Mouse (Mus musculus): Measurements from ENCODE around the gene Hectd2. TPM values are rescaled to one million over a fixed set of nuclear protein-coding genes. Genes with fewer than 3 reads are reported as not detected.

The Hectd2 gene
- total RNA-seq, 2 experiments from 2014 or later: 30.1 TPM

DNA sequence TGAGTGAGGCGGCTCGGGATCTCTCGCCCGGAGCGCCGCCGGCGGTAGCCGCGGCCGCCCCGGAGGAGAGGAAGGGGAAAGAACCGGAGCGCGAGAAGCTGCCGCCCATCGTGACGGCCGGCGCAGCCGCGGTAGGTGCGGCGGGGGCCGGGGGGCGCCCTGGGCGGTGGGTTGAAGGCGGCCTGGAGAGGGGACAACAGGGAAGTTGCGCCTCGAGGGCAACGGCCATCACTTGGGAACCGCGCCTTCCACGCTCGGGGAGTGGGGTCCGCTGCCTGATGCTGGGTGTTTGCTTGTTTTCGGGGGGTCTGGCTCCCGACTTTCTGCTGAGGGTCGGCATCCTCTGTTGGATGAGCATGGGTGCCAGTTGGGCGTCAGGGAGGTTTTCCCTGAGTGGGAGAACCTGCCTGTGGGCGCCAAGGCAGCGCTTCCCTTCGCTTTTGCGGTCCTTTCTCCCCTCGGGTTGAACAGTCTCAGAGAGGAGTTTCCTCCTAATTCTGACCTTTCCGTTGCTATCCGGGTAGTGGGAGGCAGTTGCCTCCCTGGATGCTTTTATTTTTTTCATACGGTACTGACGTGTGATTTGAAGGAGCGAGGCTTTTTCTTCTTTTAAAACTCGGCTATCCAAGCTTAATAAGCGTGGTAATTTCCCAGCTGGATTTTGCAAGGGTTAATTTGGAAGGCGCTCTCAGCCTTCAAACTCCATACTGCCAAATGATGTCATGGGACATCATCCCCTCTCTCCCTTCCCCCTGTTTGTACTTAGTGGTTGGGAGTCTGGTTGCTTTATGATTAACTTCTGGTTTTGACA is 551 bp downstream of the Hectd2 start:
- intact Hi-C loops (cut with DNase I): loop anchor here (5.0 kb wide), 1 partner anchor 463 kb away; no protein-coding TSS in a partner anchor
- DNase-seq (ENCODE audit: extremely low spot score in 1 of 2, low spot score in 2 of 2): peak in 1 of 2 experiments; percentile 23

DNA sequence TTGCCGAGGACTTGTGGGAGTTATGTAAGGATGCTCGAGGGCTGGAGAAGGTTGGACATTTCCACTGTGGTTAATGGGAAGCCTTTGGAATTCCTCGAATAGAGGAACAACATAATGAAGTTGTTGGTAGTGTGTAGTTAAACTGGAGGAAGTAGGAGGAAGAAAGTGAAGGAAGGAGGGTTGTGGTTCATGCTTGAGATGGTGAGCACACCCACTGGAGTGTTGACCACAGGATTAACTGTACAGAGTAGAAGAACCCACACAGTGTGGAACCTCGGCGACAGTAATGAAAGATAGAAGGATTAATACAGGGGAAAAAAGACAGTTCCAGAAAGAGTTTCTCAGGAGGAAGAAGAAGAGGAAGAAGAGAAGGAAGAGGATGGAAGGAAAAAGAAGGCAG is 4.9 kb downstream of the Hectd2 start:
- no peak for DNase-seq (ENCODE audit: extremely low spot score in 1 of 2, low spot score in 2 of 2)
- intact Hi-C loops (cut with DNase I): loop anchor here (5.0 kb wide), 1 partner anchor 467 kb away; no protein-coding TSS in a partner anchor

DNA sequence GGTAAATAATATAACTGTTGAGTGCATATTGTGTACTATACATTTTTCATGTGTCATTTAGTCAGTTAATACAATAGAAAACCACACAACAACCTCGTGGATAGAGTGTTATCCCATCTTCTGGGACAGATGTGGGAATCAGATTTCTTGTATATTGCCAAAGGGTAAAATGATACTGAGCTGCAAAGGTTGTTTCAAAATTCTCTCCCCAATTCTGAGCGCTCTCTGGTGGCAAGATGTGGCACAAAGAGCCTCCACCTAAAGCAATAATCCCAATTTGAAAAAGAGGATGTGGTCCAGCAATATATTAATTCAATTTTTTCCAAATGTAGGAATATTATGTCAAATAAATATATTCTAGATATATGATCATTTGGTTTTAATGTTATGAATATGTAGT is 5.7 kb downstream of the Hectd2 start:
- intact Hi-C loops (cut with DNase I): no loop called here
- no peak for DNase-seq (ENCODE audit: extremely low spot score in 1 of 2, low spot score in 2 of 2)

DNA sequence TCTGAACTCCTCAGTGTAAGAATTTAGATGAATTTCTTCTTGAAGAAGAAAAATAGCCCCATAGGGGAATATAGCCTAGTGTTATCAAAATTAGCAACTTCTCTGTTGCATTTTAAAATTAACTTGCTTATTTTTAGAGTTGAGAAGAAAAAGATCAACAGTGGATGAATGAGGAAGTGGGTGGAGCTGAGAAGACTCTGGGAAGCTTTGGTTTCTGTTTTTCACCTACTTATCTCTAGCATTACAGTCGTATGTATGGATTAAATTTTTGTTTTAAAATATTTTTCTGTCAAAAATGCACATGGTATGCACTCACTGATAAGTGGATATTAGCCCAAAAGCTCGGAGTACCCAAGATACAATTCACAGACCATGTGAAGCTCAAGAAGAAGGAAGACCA is 6.7 kb downstream of the Hectd2 start:
- intact Hi-C loops (cut with DNase I): no loop called here
- DNase-seq (ENCODE audit: extremely low spot score in 1 of 2, low spot score in 2 of 2): no peak

DNA sequence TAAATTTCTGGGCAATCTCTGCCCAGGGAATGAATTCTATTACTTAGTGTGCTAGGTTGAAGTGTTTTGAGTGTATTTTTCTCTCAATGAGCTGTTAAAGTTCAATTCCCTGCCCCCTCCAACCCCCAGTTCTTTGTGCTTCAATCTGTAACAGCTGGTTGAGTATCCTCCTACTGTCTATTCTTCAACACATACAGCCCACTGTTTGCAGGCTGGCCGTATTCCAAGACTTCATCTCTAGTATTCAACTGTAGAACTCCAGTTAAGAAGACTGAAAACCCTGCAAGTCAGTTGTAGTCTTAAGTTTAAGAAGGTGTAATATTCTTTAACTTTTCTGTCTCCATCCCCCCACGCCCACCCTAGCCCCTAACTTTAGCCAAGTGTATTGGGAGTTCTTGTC is 10.0 kb downstream of the Hectd2 start:
- DNase-seq (ENCODE audit: extremely low spot score in 1 of 2, low spot score in 2 of 2): peak in 1 of 2 experiments; percentile 32
- intact Hi-C loops (cut with DNase I): no loop called here

DNA sequence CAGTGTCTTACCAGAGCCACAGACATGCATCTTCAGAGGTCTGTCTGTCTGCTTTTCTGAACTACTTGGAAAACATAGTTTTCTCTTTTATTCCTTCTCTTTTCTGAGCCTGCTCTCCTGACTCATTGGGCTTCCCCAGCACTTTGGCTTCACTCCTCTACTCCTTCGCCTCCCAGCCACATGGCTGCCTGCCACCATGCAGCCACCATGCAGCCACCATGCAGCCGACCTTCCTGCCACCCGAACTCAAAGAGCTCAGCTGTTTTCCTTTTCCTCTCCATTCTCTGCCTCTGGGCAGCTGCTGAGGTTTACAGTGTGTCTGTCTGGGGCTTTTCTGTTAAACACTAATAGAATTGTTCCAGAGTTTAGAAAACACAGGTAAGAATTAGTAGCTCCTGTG is 19.5 kb downstream of the Hectd2 start:
- intact Hi-C loops (cut with DNase I): no loop called here
- DNase-seq (ENCODE audit: extremely low spot score in 1 of 2, low spot score in 2 of 2): peak in 1 of 2 experiments; percentile 25

DNA sequence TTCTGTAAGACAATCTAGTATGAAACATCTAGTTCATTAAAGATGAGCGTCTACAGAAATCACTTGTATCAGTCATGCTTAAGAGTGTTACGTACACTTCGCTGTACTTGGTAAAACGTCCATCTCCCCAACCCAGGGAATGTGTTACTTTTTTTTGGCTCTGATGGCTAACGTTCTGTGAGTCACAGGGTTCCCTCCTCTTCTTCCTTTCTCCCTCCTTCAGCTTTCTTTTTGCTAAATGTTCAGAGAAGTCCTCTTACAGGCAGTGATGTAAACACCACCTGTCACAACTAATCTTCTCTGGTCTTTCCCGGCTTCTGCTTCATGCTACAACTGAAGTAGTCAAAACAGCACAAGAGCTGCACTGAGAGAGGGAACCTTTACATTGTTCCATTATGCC is 20.7 kb downstream of the Hectd2 start:
- intact Hi-C loops (cut with DNase I): no loop called here

DNA sequence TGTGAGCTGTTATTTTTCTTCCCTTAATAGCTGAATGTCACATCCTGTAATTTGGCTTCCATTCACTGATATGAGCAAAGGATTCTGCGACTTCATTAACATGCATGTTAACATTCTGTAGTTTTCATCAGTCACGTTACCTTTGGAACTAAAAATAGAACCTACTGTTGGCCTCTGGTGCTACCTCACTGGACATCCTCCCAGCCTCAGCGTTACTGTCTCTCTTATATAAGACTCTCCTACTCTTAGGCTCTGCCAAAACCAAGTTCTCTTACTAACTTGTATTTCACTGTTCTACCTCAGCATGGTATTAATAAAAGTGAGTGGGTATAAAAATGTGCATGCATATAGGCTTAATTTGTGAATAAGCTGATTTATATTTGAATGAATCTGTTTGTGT is 26.4 kb downstream of the Hectd2 start:
- intact Hi-C loops (cut with DNase I): no loop called here
- DNase-seq (ENCODE audit: extremely low spot score in 1 of 2, low spot score in 2 of 2): no peak

More for the DNA sequence above, 20.7 kb downstream of the Hectd2 start:
- no peak for DNase-seq (ENCODE audit: extremely low spot score in 1 of 2, low spot score in 2 of 2)

DNA sequence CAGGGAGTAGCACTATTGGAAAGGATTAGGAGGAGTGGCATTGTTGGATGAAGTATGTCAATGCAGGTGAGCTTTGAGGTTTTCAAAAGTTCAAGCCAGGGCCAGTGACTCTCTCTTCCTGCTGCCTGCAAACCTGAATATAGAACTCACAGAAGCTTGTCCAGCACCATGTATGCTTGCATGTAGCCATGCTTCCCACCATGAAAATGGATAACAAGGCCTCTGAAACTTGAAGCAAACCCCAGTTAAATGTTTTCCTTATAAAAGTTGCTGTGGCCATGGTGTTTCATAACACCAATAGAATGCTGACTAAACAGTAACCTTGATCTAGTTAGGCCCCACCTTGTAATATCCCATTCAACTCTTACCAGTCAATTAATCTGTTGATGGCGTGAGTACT is 27.7 kb downstream of the Hectd2 start:
- intact Hi-C loops (cut with DNase I): no loop called here

DNA sequence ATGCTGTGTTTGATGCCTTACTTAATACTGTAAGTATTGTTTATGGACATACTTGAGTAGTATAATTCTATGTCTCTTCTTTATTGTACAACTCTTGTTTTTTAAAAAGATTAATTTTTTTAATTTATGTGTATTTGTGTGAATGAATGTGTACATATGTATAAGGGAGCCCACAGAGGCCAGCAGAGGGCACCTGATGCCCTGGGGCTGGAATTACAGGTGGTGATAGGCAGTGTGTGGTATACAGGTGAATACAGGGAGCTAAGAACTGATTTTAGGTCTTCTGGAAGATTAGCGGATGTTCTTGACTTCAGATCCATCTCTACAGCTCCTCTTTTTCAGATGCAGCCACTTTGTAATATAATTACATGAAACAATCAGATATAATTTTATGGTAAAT is 31.1 kb downstream of the Hectd2 start:
- intact Hi-C loops (cut with DNase I): no loop called here

More for the DNA sequence above, 27.7 kb downstream of the Hectd2 start:
- no peak for DNase-seq (ENCODE audit: extremely low spot score in 1 of 2, low spot score in 2 of 2)

DNA sequence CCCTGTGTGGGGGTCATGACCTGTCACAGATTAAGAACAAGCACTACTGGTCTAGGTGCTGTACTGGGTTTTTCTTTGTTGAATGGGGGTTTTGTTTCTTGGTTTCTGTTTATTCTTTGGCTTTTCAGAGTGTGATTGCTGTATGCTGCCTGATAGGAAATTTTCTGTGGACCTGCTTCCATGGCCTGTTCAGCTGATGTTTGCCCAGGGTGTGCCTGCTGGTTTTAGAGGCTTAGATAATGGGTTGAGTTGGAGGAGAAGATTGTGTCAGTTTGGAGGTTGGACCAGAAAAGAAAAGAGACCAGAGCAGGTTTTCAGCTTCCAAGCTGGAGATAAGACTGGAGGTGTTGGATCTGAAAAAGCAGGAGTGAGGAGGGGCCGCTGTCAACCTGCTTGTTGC is 40.0 kb downstream of the Hectd2 start:
- intact Hi-C loops (cut with DNase I): no loop called here
- no peak for DNase-seq (ENCODE audit: extremely low spot score in 1 of 2, low spot score in 2 of 2)

More for the DNA sequence above, 31.1 kb downstream of the Hectd2 start:
- no peak for DNase-seq (ENCODE audit: extremely low spot score in 1 of 2, low spot score in 2 of 2)

DNA sequence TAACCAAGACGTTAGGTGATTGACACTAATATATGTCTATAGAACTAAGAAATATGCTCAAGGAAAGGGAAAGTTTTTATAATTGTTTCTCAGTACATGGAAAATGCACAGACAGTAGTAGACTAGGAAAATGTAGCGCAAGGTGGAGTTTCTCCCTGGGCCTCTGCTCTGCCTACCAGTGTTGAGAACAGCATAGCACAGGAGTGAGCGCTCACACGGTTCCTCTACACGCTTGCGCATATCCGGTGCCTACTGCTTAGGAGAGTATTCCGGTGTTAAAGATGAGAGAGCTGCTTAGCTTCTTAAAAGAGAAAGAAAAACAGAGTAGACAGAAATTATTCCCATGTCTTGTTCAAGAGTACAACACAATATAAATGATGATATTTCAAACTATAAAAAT is 47.4 kb downstream of the Hectd2 start:
- no peak for DNase-seq (ENCODE audit: extremely low spot score in 1 of 2, low spot score in 2 of 2)
- intact Hi-C loops (cut with DNase I): no loop called here

DNA sequence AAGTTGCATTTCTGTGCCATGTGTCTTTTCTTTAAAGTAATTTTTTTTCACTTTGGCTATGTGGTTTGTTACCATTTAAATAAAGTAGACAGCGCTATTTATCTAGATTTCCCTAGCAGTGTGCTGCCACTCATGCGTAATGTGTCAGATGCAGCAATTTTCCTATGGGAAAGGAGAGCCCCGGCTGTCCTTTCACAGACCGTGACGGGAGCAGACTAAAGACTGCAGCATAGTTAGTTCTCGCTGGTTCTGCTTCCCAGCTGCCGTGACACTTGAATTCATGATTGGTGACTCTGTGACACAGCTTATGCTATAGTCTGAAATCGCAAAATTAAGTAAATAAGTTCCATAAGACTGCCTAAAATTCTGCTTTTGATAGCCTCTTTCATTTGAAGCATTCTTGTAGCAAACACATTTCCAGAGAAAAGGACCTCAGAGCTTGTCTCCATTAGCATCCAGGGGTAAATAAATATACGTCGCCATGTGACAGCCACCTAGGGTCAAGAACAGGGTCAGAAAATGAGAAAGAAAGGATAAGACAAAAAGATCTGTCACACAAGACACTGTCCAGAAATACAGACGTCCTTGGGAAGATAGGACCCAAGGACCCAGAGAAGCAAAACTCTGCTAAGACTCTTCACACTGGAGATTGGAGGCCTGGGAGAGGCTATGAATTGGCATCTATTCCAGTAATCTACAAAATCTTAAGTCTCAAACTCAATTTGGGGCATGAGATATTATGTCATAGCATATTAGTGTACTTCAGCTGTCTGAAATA is 48.3 kb downstream of the Hectd2 start:
- intact Hi-C loops (cut with DNase I): no loop called here

DNA sequence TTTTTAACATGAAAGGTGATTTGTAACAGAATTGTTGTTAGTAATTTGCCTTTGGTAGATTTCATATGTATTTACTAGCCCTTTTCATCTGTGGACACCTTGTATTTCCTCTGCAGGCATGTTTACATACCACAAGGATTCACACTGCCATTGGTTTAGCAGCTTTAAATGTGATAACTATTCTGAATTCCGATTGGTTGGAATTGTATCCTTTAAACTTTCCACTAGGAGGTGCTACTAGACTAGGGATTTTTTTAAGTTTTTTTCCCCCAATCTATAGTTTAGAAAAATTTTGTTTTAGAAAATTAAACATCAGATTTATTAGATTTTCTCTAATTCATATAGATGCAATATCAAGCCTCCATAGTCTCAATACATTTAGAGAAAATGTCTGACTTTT is 51.8 kb downstream of the Hectd2 start:
- intact Hi-C loops (cut with DNase I): loop anchor here (2.0 kb wide), 1 partner anchor 133 kb away; no protein-coding TSS in a partner anchor
- no peak for DNase-seq (ENCODE audit: extremely low spot score in 1 of 2, low spot score in 2 of 2)

More for the DNA sequence above, 48.3 kb downstream of the Hectd2 start:
- DNase-seq (ENCODE audit: extremely low spot score in 1 of 2, low spot score in 2 of 2): no peak

DNA sequence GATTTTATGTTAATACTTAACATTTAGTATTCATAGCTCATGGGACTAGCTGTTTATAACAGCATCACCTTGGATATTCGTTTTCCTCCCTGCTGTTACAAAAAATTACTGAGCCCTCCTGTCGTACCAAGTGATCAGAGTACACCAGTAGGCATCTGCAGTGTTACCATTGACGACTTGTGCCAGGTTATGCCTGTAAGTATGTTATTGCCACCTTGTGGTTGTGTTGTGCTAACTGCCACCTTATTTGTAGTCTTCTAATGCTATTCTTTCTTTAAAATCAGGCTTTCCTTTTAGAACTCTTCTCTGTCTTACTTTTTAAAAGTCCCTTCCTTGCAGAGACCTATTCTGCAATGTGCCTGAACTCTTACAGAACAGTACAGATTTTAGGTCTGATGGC is 54.8 kb downstream of the Hectd2 start:
- no peak for DNase-seq (ENCODE audit: extremely low spot score in 1 of 2, low spot score in 2 of 2)
- intact Hi-C loops (cut with DNase I): no loop called here

DNA sequence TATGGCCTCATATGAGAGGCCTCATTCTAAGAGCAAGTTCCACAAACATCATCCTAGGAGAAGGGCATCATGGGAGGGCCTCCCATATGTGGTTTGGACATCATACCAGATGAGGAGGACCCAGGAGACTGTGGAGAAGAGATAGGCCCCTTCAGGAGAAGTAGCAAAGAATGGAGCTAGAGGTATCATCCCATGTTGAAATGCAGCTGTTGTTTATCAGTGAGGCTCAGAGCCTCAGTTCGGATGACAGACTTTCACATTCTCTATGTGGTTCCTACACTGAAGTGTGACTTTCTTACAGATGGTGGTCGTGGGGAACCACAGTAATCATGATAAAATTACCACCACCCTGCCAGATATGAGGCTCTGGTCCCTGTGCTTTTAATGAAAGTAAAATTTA is 55.9 kb downstream of the Hectd2 start:
- intact Hi-C loops (cut with DNase I): no loop called here
- no peak for DNase-seq (ENCODE audit: extremely low spot score in 1 of 2, low spot score in 2 of 2)

DNA sequence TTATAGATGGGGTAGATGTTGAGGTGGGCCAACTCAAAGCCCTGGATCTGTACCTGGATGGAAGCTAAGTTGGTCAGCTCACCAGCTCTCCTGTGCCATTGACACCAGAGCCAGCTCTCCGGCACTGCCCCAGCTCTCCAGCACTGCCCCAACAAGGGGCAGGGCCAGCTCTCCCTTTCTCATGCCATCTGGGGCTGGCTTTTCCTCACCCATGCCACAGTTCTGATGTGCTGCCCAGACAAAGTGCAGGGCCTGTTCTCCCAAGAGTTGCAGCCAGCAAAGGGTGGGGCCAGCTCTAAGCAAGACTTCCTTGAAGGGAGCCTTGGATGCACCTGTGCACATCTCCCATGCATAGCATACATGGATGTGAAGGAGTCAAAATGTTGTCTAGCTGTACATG is 71.5 kb downstream of the Hectd2 start:
- no peak for DNase-seq (ENCODE audit: extremely low spot score in 1 of 2, low spot score in 2 of 2)
- intact Hi-C loops (cut with DNase I): no loop called here

DNA sequence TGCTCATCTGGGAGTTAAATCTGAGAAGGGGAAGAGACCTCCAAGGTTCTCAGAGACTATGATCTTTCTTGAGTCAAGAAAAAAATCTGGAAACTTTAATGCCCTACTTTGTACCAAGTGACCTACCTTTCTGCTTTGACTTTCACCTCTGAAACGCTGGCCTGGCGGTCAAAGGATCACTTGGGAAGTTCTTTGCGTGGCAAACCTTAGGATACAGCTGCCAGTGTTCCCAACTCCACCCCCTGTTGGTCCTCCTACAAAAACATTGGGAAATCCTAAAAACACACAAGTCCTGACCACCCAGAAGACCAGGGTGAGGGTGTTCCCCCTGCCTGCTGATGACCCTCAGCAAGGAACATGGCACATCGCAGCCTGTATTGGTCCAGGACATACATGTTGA is 72.4 kb downstream of the Hectd2 start:
- intact Hi-C loops (cut with DNase I): no loop called here
- DNase-seq (ENCODE audit: extremely low spot score in 1 of 2, low spot score in 2 of 2): no peak

DNA sequence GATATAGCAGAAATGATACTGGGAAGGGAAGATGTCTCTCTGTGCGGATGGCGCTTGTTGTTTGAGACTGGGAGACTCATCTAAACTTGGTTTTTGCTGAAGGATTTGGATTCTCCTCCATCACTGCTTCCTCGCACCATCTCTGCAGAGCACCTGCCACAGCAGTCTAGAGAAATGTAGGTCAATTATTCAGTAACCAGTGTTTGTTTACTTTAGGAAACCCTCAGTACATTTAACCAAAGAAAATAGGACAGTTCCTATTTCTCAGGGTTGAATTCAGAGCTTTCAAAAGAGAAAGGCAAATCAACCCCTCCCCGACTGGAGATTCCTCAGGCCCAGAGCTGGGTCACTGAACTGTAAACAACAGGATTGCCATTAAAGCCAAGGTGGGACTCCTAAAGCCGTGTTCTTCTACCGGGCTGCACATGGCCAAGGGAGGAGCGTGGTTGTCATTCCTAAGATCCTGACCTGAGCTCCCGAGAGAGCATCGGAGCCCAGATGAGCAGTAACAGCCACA is 75.0 kb downstream of the Hectd2 start:
- DNase-seq (ENCODE audit: extremely low spot score in 1 of 2, low spot score in 2 of 2): no peak
- intact Hi-C loops (cut with DNase I): no loop called here

DNA sequence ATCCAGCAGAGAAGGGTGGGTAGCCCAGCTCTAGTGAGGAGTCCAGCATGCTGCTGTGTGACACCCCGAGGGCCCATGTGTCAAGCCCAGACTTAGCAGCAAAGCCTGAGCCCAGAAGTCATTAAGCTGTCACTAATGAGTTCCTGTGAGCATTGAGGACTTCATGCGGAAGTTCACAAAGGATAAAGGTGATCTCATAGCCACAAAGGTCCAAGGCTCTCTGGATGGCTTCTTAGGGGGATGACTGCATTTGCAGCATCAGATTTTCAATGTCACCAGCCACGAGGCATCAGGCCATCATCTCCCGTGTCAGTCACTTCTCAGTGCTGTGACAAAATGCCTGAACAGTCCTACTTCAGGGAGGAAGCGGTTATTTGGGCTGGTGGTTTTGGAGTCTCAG is 75.9 kb downstream of the Hectd2 start:
- intact Hi-C loops (cut with DNase I): no loop called here
- DNase-seq (ENCODE audit: extremely low spot score in 1 of 2, low spot score in 2 of 2): no peak

Measured in left cerebral cortex, postnatal 10 days (tissue).